In the genomic region with DNA sequence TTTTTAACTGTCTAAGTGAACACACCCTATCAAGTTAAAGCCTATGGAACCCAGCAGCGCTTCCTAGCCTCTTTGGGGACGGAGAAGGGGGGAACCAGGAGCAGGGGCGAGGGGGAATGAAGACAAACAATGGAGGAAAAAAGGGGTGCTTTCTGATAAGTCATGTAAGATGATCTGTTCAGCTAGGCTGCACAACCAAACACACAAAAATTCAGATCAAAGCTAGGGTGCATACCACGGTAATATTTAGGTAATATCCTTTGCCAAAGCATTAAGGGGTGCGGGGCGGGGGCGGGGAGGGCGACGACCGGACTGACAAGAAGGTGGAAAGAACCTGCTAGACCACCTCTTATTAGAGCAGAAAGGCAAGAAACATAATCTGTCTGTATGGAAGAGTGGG, we compare ENCODE assay signal across 9 mouse cellular contexts. TPM values are rescaled to one million over a fixed set of nuclear protein-coding genes. Genes with fewer than 3 reads are reported as not detected.
A peak's percentile ranks its signal among the peaks of the same experiment; 100 is the strongest.
DNase-seq lines count a peak whose midpoint lies in the region; ATAC-seq and TF ChIP-seq lines count a peak whose summit lies in the region.
"Had no signal": no experiment of that assay in that cellular context is flagged by ENCODE, and none has a peak within 500 bp of the region (broad histone marks: within the 10 kb centered on the region; RNA-seq: fewer than 3 reads in every experiment).

No protein-coding gene starts in this region.

- H3K9me3 ChIP-seq in heart, embryonic 10.5 days = no peaks in the 10 kb centered on the region
- H3K9me3 ChIP-seq in ES-E14 (ENCODE audit: control insufficient read depth, insufficient read depth, low read depth, low read length) = no peaks in the 10 kb centered on the region
- no peaks in the 10 kb centered on the region for H3K9me3 ChIP-seq in hindbrain, embryonic 13.5 days
- H3K9me3 ChIP-seq in midbrain, embryonic 14.5 days (ENCODE audit: control insufficient read depth, low read length) = no peaks in the 10 kb centered on the region

- H3K27ac ChIP-seq in heart, embryonic 10.5 days = peak overlapping the region; percentile 92; the same call in 1 of the 2 replicates
- H3K27ac ChIP-seq in ES-E14 (ENCODE audit: insufficient read depth, low read depth, low read length, poor library complexity, severe bottlenecking) = no peak overlapping the region
- peak overlapping the region; percentile 99 for H3K27ac ChIP-seq in hindbrain, embryonic 13.5 days
- H3K27ac ChIP-seq in midbrain, embryonic 14.5 days (replicated peaks; ENCODE audit: low read depth, low read length) = peak overlapping the region; percentile 98

- no peak overlapping the region; the same call in 1 of the 2 replicates for H3K9ac ChIP-seq in ES-E14 (ENCODE audit: insufficient read depth, low read depth, low read length, poor library complexity, severe bottlenecking)
- H3K9ac ChIP-seq in hindbrain, embryonic 13.5 days = peak overlapping the region; percentile 97
- peak overlapping the region; percentile 97 for H3K9ac ChIP-seq in midbrain, embryonic 14.5 days (replicated peaks; ENCODE audit: low read length)

- peak overlapping the region; percentile 95 for H3K4me3 ChIP-seq in heart, embryonic 10.5 days
- peak overlapping the region; percentile 85 to 93; a peak in 3 of 4 replicates for H3K4me3 ChIP-seq in ES-E14 (ENCODE audit: insufficient read depth in 1 of 2, low read depth in 1 of 2, low read length in 2 of 2, poor library complexity in 1 of 2, severe bottlenecking in 1 of 2)
- H3K4me3 ChIP-seq in hindbrain, embryonic 13.5 days = peak overlapping the region; percentile 96
- peak overlapping the region; percentile 98 for H3K4me3 ChIP-seq in midbrain, embryonic 14.5 days (replicated peaks; ENCODE audit: low read depth, low read length)

- peaks cover 20% of the 10 kb centered on the region for H3K4me1 ChIP-seq in heart, embryonic 10.5 days
- H3K4me1 ChIP-seq in ES-E14 (ENCODE audit: control insufficient read depth in 2 of 2, insufficient read depth in 2 of 2, low read length in 2 of 2, poor library complexity in 1 of 2) = peaks cover 0 to 2% of the 10 kb centered on the region in 2 experiments; a peak in 3 of 4 replicates
- H3K4me1 ChIP-seq in hindbrain, embryonic 13.5 days (replicated peaks) = peaks cover 31% of the 10 kb centered on the region
- H3K4me1 ChIP-seq in midbrain, embryonic 14.5 days (ENCODE audit: control insufficient read depth, insufficient read depth, low read length) = peaks cover 18% of the 10 kb centered on the region

- DNase-seq in heart, embryonic 10.5 days (ENCODE audit: low spot score) = no peak
- DNase-seq in heart, adult 8-10 months (ENCODE audit: low spot score) = no peak
- no peak for DNase-seq in ES-E14 (ENCODE audit: low read depth, low spot score)
- DNase-seq in midbrain, embryonic 14.5 days = peak; percentile 46
- DNase-seq in urinary bladder, postnatal 14 days (ENCODE audit: low spot score) = no peak
- DNase-seq in thymus, postnatal 4 days = no peak

- no peaks in the 10 kb centered on the region; the same call in 1 of the 2 replicates for H3K27me3 ChIP-seq in heart, embryonic 10.5 days (ENCODE audit: insufficient read depth, poor library complexity, severe bottlenecking)
- H3K27me3 ChIP-seq in hindbrain, embryonic 13.5 days = no peaks in the 10 kb centered on the region
- H3K27me3 ChIP-seq in midbrain, embryonic 14.5 days (ENCODE audit: control insufficient read depth, insufficient read depth, low read length) = no peaks in the 10 kb centered on the region
- H3K27me3 ChIP-seq: Patski had no signal

- in situ Hi-C loops in ES-E14 (cut with MboI; ENCODE audit: low sequenced_read_pairs in 2 of 2, unreplicated experiment in 2 of 2) = no loop called here

- no peak for ATAC-seq in hindbrain, embryonic 13.5 days (ENCODE audit: low FRiP score)
- no peak for ATAC-seq in midbrain, embryonic 14.5 days (ENCODE audit: low FRiP score, low TSS enrichment)
- no peak for ATAC-seq in granulocyte monocyte progenitor cell, adult 5-6 weeks (replicated peaks; ENCODE audit: poor library complexity, severe bottlenecking)
- ATAC-seq: Patski had no signal

- WGBS in heart, embryonic 10.5 days = 20% methylated on average over 10 of the region's 10 CpGs
- WGBS in hindbrain, embryonic 13.5 days = 8% methylated on average over 10 of the region's 10 CpGs
- 8% methylated on average over 10 of the region's 10 CpGs for WGBS in midbrain, embryonic 14.5 days

- peak overlapping the region; percentile 66 for H3K4me2 ChIP-seq in hindbrain, embryonic 13.5 days
- peak overlapping the region; percentile 73 for H3K4me2 ChIP-seq in midbrain, embryonic 14.5 days (ENCODE audit: low read length)

- H3K36me3 ChIP-seq in heart, embryonic 10.5 days = no peaks in the 10 kb centered on the region
- H3K36me3 ChIP-seq in ES-E14 (ENCODE audit: control insufficient read depth, insufficient read depth, low read length, poor library complexity, severe bottlenecking) = no peaks in the 10 kb centered on the region
- H3K36me3 ChIP-seq in hindbrain, embryonic 13.5 days = no peaks in the 10 kb centered on the region
- H3K36me3 ChIP-seq in midbrain, embryonic 14.5 days (ENCODE audit: control insufficient read depth, insufficient read depth, low read length) = no peaks in the 10 kb centered on the region

TF ChIP-seq in ES-E14, 5 proteins besides CTCF, POLR2A, EP300 and RAD21:
- TF ChIP-seq MAFK (IDR thresholded peaks at IDR 0.05; ENCODE audit: insufficient read depth, low read depth, low read length) (no peak), CHD2 (IDR thresholded peaks at IDR 0.05; ENCODE audit: low read depth, low read length) (no peak), ZNF384 (IDR thresholded peaks at IDR 0.05; ENCODE audit: low read depth, low read length) (no peak), ZC3H11A (IDR thresholded peaks at IDR 0.05; ENCODE audit: borderline replicate concordance, low read depth, low read length) (no peak), HCFC1 (IDR thresholded peaks at IDR 0.05; ENCODE audit: borderline replicate concordance, insufficient read depth, low read length) (no peak)

RNA-seq across cellular contexts. Expression of gene Rnf24, which starts 1.2 kb away (rescaled TPM):
- 2.0 and 3.0 TPM in 2 replicates for polyA plus RNA-seq in heart, embryonic 10.5 days (2016; fragmentation: Nextera tagmentation; extraction: Ambion mirVana)
- total RNA-seq in heart, adult 8-10 months (2022) = 1 to 10 TPM; 2.9 to 4.1 (median 3.3) TPM
- total RNA-seq in ES-E14 (2012; rRNA removed) = 4.3 and 5.3 TPM in 2 replicates
- polyA plus RNA-seq in hindbrain, embryonic 13.5 days (2015; fragmentation: Nextera tagmentation; extraction: Ambion mirVana) = 21.4 and 23.2 TPM in 2 replicates
- polyA plus RNA-seq in midbrain, embryonic 14.5 days (2014; fragmentation: Nextera tagmentation; extraction: Ambion mirVana) = 19.6 and 21.2 TPM in 2 replicates
- 2.8 and 8.2 TPM in 2 replicates for total RNA-seq in granulocyte monocyte progenitor cell, adult 5-6 weeks (2014; fragmentation: Nextera tagmentation)
- 1.6 and 1.9 TPM in 2 replicates for total RNA-seq in granulocyte monocyte progenitor cell, adult 5-6 weeks (2017)
